Mouse (Mus musculus): Measurements from ENCODE around the gene Matn3. TPM values are rescaled to one million over a fixed set of nuclear protein-coding genes. Genes with fewer than 3 reads are reported as not detected.

Gene Matn3
- total RNA-seq (2021) = under 1 TPM; 0.21 to 0.39 TPM
- long read RNA-seq, experiment 1, partial matches to known transcripts = 0 of 3 reads
- long read RNA-seq, experiment 1, other reads (novel, unspliced or antisense) = 1 of 3 reads
- long read RNA-seq, experiment 2, partial matches to known transcripts = 1 of 3 reads
- long read RNA-seq, experiment 2, other reads (novel, unspliced or antisense) = 0 of 3 reads

- peak; percentile 46 to 75 for DNase-seq (ENCODE audit: low spot score in 2 of 2)
Measured at GRCm38 (mm10) chr12:8947714-8948464, at the start of gene Matn3. Gene Matn3 (plus strand): TSS chr12:8947929.

GRCm38 (mm10) chr12:8898879-8899785, 48.6 kb upstream of the Matn3 start:
- no peak for DNase-seq (ENCODE audit: low spot score in 2 of 2)

GRCm38 (mm10) chr12:8900107-8900698, 47.5 kb upstream of the Matn3 start:
- DNase-seq (ENCODE audit: low spot score in 2 of 2) = no peak

GRCm38 (mm10) chr12:8900919-8901663, 46.6 kb upstream of the Matn3 start:
- DNase-seq (ENCODE audit: low spot score in 2 of 2) = no peak

- DNase-seq (ENCODE audit: low spot score in 2 of 2) = no peak
Measured at GRCm38 (mm10) chr12:8901934-8902333, 45.8 kb upstream of the Matn3 start.

GRCm38 (mm10) chr12:8902479-8902878, 45.2 kb upstream of the Matn3 start:
- DNase-seq (ENCODE audit: low spot score in 2 of 2) = no peak

- DNase-seq (ENCODE audit: low spot score in 2 of 2) = peak; percentile 56 to 82
Measured at GRCm38 (mm10) chr12:8912860-8913685, 34.7 kb upstream of the Matn3 start.

- peak in 1 of 2 experiments; percentile 48 for DNase-seq (ENCODE audit: low spot score in 2 of 2)
Measured at GRCm38 (mm10) chr12:8913701-8914340, 33.9 kb upstream of the Matn3 start.

GRCm38 (mm10) chr12:8916378-8916777, 31.4 kb upstream of the Matn3 start:
- DNase-seq (ENCODE audit: low spot score in 2 of 2) = peak; percentile 42 to 53

GRCm38 (mm10) chr12:8919231-8919630, 28.5 kb upstream of the Matn3 start:
- no peak for DNase-seq (ENCODE audit: low spot score in 2 of 2)

GRCm38 (mm10) chr12:8920996-8921393, 26.7 kb upstream of the Matn3 start:
- no peak for DNase-seq (ENCODE audit: low spot score in 2 of 2)

- DNase-seq (ENCODE audit: low spot score in 2 of 2) = peak; percentile 98 to 99
Measured at GRCm38 (mm10) chr12:8921394-8922368, 26.0 kb upstream of the Matn3 start, which contains the start of gene Laptm4a. Gene Laptm4a (plus strand): TSS chr12:8921664.

- DNase-seq (ENCODE audit: low spot score in 2 of 2) = no peak
Measured at GRCm38 (mm10) chr12:8922369-8923124, 25.2 kb upstream of the Matn3 start.

- DNase-seq (ENCODE audit: low spot score in 2 of 2) = peak in 1 of 2 experiments; percentile 64
Measured at GRCm38 (mm10) chr12:8923125-8923410, 24.7 kb upstream of the Matn3 start.

- DNase-seq (ENCODE audit: low spot score in 2 of 2) = no peak
Measured at GRCm38 (mm10) chr12:8923603-8924002, 24.1 kb upstream of the Matn3 start.

- no peak for DNase-seq (ENCODE audit: low spot score in 2 of 2)
Measured at GRCm38 (mm10) chr12:8927652-8928051, 20.1 kb upstream of the Matn3 start.

- DNase-seq (ENCODE audit: low spot score in 2 of 2) = no peak
Measured at GRCm38 (mm10) chr12:8928766-8929165, 19.0 kb upstream of the Matn3 start.

Measured in gastrocnemius, postnatal 4 days (tissue).